Mouse (Mus musculus) embryonic facial prominence, embryonic 13.5 days (tissue): Measurements from ENCODE around the gene Kank1. TPM values are rescaled to one million over a fixed set of nuclear protein-coding genes. Genes with fewer than 3 reads are reported as not detected.

Experiments
- ATAC-seq: fragments of 200-750 bp; cut with Nextera tagmentation; 2 replicates; pipeline ENCODE4 v1.8.0; 2017; ENCODE audit warnings: low read depth; ENCODE audit not compliant: insufficient number of reproducible peaks, insufficient read depth, low FRiP score, low TSS enrichment
- H3K27ac ChIP-seq: fragments of 300-500 bp; sonication (generic); 2 replicates; pipeline ENCODE4 v1.5.1; 2015; ENCODE audit warnings: moderate library complexity, mild to moderate bottlenecking, inconsistent platforms
- H3K27me3 ChIP-seq: fragments of 300-500 bp; sonication (generic); 2 replicates; pipeline ENCODE4 v1.6.1; 2015; ENCODE audit warnings: mild to moderate bottlenecking, inconsistent platforms
- H3K36me3 ChIP-seq: fragments of 300-500 bp; sonication (generic); 2 replicates; pipeline ENCODE4 v1.6.1; 2015; ENCODE audit warnings: mild to moderate bottlenecking, inconsistent platforms
- H3K4me1 ChIP-seq: fragments of 300-500 bp; sonication (generic); 2 replicates; pipeline ENCODE4 v1.6.1; 2015; ENCODE audit warnings: inconsistent platforms
- H3K4me2 ChIP-seq: fragments of 300-500 bp; sonication (generic); 2 replicates; pipeline ENCODE4 v1.6.1; 2015; ENCODE audit warnings: moderate library complexity, mild to moderate bottlenecking, inconsistent platforms
- H3K4me3 ChIP-seq: fragments of 300-500 bp; sonication (generic); 2 replicates; pipeline ENCODE4 v1.5.1; 2015; ENCODE audit warnings: mild to moderate bottlenecking, inconsistent platforms
- H3K9ac ChIP-seq: fragments of 300-500 bp; sonication (generic); 2 replicates; pipeline ENCODE4 v1.6.1; 2015; ENCODE audit warnings: mild to moderate bottlenecking, inconsistent platforms
- H3K9me3 ChIP-seq: fragments of 300-500 bp; sonication (generic); 2 replicates; pipeline ENCODE4 v1.6.1; 2016; ENCODE audit warnings: inconsistent platforms
- WGBS: fragments of 180-500 bp; shearing (Covaris S2); methylation state at CpG from one replicate; pipeline ENCODE4 v1.1.7; 2015; ENCODE audit warnings: mixed read lengths; 5-methylcytosine and 5-hydroxymethylcytosine counted together
- polyA plus RNA-seq: library from polyadenylated mRNA; unstranded; fragments of >200 nt; fragmentation: Nextera tagmentation; extraction: Ambion mirVana; gene quantifications from 2 replicates; pipeline ENCODE4 v1.2.1, GENCODE M21; 2015

The Kank1 gene
- polyA plus RNA-seq = 22.0 and 23.0 TPM in 2 replicates

DNA sequence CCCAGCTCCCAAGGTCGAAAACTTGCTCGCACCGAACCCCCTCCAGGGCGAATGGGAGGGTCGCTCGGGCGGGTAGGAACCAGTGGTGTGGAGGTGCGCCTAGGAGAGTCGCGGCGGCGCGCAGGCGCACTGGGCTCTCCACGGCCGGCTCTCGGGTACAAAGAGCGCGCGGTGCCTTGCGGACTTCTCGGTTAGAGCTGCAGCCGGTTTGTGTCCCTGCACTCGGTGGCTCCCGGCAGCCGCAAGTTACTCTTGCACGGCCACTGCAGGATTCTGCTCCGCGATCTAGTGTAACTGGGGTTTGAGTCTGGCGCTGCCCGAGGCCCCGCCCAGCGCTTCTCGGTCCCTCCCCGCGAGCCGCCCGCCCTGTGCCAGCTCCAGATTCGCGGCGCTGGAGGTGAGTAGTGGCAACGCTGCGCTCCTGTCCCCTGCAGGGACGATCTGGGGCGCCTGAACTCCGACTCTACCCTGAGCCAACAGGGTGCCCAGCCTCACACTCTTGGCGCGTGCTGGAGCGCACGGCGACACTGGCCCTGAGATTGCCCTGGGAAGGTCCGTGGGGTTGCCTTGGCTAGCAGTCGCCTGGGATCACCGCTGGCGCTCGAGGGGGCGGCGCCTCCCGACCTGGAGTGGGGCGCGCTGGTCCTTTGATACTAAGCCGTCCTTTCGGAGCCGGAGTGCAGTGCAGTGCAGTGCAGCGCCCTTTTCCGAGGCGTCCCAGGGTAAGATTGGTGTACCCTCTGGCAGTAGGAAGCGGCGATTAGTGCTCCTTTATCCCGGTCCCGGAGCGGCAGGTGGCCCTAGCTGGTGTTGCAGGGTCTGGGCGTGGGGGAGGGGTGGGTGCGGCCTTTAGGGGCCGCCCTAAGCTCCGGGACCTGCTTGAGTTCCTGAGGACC lies at the start of gene Kank1:
TSS of gene Kank1 (plus strand) at position 380 of the 896 bp plus-strand sequence.
- Histone ChIP-seq H3K9ac (peak within 1 kb of the TSS; percentile 72), H3K9me3 (no peaks in the 10 kb centered on the region), H3K4me1 (peaks cover 7% of the 10 kb centered on the region; the same call in 1 of the 2 replicates), H3K4me3 (peak within 1 kb of the TSS; percentile 68), H3K4me2 (peak within 1 kb of the TSS; percentile 99), H3K27me3 (peaks cover 42% of the 10 kb centered on the region), H3K36me3 (no peaks in the 10 kb centered on the region), H3K27ac (no peak within 1 kb of the TSS; the same call in 1 of the 2 replicates)
- ATAC-seq = peak; percentile 79
- WGBS = under 1% methylated on average over 76 of the region's 76 CpGs

DNA sequence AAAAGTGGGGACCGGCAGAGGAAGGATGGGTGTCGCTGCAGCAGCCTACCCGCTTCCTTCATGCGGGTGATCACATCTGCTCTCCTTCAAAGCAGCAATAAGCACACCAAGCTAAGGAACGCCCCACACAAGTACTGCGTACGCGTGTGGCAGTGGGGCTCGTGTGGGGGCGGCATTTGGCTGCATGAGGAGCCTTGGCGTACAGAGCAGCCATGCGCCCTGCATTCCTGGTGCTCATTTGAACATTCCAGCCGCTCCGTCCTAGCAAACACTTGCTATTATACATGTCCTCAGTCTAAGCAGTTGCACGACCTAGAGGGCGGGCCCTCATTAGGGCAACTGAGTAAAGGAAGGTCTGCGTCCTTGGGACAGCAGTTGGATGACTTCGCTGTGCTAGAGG lies 49.1 kb upstream of the Kank1 start:
- H3K4me3 ChIP-seq = no peak overlapping the region
- H3K27ac ChIP-seq = no peak overlapping the region
- ATAC-seq = no peak
- no peak overlapping the region for H3K9ac ChIP-seq
- H3K27me3 ChIP-seq = no peaks in the 10 kb centered on the region
- 69% methylated on average over 18 of the region's 18 CpGs for WGBS
- peak overlapping the region; percentile 20; the same call in 1 of the 2 replicates for H3K4me2 ChIP-seq
- no peaks in the 10 kb centered on the region for H3K36me3 ChIP-seq
- H3K9me3 ChIP-seq = no peaks in the 10 kb centered on the region
- peaks cover 14% of the 10 kb centered on the region for H3K4me1 ChIP-seq

DNA sequence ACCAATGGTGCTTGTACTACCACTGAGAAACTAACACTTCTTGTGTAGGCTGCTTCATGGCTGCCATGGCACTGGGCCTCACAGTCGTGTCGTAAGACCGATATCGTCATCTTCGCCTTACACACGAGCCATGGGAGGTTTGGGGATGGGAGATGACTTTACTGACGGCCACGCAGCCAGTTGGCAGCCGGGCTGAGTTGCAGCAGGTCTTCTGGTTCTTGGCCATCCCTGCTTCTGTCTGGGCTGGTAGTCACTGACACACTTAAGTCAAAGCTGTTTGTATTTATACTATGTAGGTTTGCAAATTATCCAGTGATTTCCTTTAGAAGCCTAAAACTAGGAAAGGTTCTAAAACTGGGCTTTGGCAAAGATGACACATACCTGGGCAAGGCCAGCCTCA lies 43.0 kb upstream of the Kank1 start:
- no peak for ATAC-seq
- no peaks in the 10 kb centered on the region for H3K9me3 ChIP-seq
- 0 out of 2 replicates have a peak, but pooled peaks cover 7% of the 10 kb centered on the region for H3K4me1 ChIP-seq
- H3K27ac ChIP-seq = no peak overlapping the region
- WGBS = 92% methylated on average over 9 of the region's 9 CpGs
- H3K4me3 ChIP-seq = no peak overlapping the region
- no peak overlapping the region for H3K4me2 ChIP-seq
- H3K9ac ChIP-seq = no peak overlapping the region
- H3K27me3 ChIP-seq = no peaks in the 10 kb centered on the region
- 0 out of 2 replicates have a peak, but pooled peaks cover 4% of the 10 kb centered on the region for H3K36me3 ChIP-seq

- Histone ChIP-seq H3K9me3 (no peaks in the 10 kb centered on the region), H3K9ac (0 out of 2 replicates have a peak overlapping the region, but pooled peaks have one; percentile 11), H3K4me2 (no peak overlapping the region), H3K4me3 (no peak overlapping the region), H3K27ac (no peak overlapping the region), H3K4me1 (peaks cover 20% of the 10 kb centered on the region), H3K36me3 (no peaks in the 10 kb centered on the region), H3K27me3 (no peaks in the 10 kb centered on the region)
- no peak for ATAC-seq
- WGBS = 61% methylated on average over 13 of the region's 13 CpGs
These were observed 36.5 kb upstream of the Kank1 start for GRCm38 (mm10) chr19:25200081-25200860.

- H3K36me3 ChIP-seq = no peaks in the 10 kb centered on the region
- no peak for ATAC-seq
- peaks cover 5% of the 10 kb centered on the region for H3K27me3 ChIP-seq
- no peaks in the 10 kb centered on the region for H3K9me3 ChIP-seq
- H3K9ac ChIP-seq = no peak overlapping the region
- no peak overlapping the region for H3K27ac ChIP-seq
- no peak overlapping the region for H3K4me3 ChIP-seq
- 70% methylated on average over 12 of the region's 12 CpGs for WGBS
- peaks cover 25% of the 10 kb centered on the region for H3K4me1 ChIP-seq
- H3K4me2 ChIP-seq = no peak overlapping the region
These were observed 33.7 kb upstream of the Kank1 start for GRCm38 (mm10) chr19:25203077-25203476.

GRCm38 (mm10) chr19:25206969-25207368 lies 29.8 kb upstream of the Kank1 start:
- no peak overlapping the region for H3K27ac ChIP-seq
- H3K27me3 ChIP-seq = peaks cover 16% of the 10 kb centered on the region
- H3K4me2 ChIP-seq = no peak overlapping the region
- H3K36me3 ChIP-seq = no peaks in the 10 kb centered on the region
- no peak overlapping the region for H3K9ac ChIP-seq
- no peak for ATAC-seq
- H3K9me3 ChIP-seq = no peaks in the 10 kb centered on the region
- no peak overlapping the region for H3K4me3 ChIP-seq
- H3K4me1 ChIP-seq = peaks cover 14% of the 10 kb centered on the region
- WGBS = 59% methylated on average over 12 of the region's 12 CpGs

DNA sequence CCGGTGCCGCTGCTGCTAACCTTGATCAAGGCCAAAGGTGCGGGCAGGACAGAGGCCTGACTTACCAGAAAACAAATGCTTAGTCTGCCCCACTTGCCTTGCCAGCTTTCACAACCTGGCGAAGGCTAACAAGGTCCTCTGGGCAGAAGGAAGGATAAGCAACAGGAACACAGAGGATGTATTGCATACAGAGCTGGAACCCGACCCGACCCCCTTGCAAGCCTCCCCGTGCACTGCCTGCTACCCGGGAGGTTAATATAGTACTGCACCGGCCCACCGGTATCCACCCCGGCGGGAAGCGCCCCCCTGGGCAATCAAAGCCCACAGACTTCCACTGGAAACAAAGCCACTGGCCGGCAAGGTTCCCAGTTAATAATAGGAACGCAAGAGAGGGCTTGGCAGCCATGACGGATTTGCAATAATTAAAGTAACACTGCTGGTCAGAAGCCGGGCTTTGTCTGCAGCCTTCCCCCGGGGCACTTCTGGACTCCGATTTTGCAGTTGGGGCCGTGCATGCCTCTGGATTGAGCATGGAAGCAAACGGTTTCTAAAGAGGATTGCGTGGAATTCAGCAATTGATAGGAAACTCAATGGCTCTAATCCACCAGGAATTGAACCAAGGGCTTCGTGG lies 28.9 kb upstream of the Kank1 start:
- H3K36me3 ChIP-seq = no peaks in the 10 kb centered on the region
- H3K27ac ChIP-seq = no peak overlapping the region
- 0 out of 2 replicates have a peak overlapping the region, but pooled peaks have one; percentile 46 for H3K9ac ChIP-seq
- 7% methylated on average over 23 of the region's 23 CpGs for WGBS
- no peaks in the 10 kb centered on the region for H3K9me3 ChIP-seq
- peak overlapping the region; percentile 23 for H3K4me3 ChIP-seq
- peaks cover 16% of the 10 kb centered on the region for H3K27me3 ChIP-seq
- H3K4me1 ChIP-seq = peaks cover 14% of the 10 kb centered on the region
- no peak for ATAC-seq
- peak overlapping the region; percentile 53 for H3K4me2 ChIP-seq

- H3K27ac ChIP-seq = no peak overlapping the region
- H3K4me2 ChIP-seq = peak overlapping the region; percentile 53; the same call in 1 of the 2 replicates
- no peak overlapping the region for H3K4me3 ChIP-seq
- H3K27me3 ChIP-seq = peaks cover 16% of the 10 kb centered on the region
- H3K4me1 ChIP-seq = peaks cover 14% of the 10 kb centered on the region
- H3K9ac ChIP-seq = no peak overlapping the region
- 60% methylated on average over 11 of the region's 11 CpGs for WGBS
- no peaks in the 10 kb centered on the region for H3K36me3 ChIP-seq
- ATAC-seq = no peak
- H3K9me3 ChIP-seq = no peaks in the 10 kb centered on the region
These were observed 28.1 kb upstream of the Kank1 start for GRCm38 (mm10) chr19:25208596-25209110.

GRCm38 (mm10) chr19:25220611-25221010 lies 16.2 kb upstream of the Kank1 start:
- Histone ChIP-seq H3K36me3 (no peaks in the 10 kb centered on the region), H3K4me2 (no peak overlapping the region), H3K9me3 (no peaks in the 10 kb centered on the region), H3K9ac (no peak overlapping the region), H3K27ac (no peak overlapping the region), H3K4me1 (no peaks in the 10 kb centered on the region), H3K27me3 (no peaks in the 10 kb centered on the region), H3K4me3 (no peak overlapping the region)
- 75% methylated on average over 2 of the region's 2 CpGs for WGBS
- no peak for ATAC-seq

DNA sequence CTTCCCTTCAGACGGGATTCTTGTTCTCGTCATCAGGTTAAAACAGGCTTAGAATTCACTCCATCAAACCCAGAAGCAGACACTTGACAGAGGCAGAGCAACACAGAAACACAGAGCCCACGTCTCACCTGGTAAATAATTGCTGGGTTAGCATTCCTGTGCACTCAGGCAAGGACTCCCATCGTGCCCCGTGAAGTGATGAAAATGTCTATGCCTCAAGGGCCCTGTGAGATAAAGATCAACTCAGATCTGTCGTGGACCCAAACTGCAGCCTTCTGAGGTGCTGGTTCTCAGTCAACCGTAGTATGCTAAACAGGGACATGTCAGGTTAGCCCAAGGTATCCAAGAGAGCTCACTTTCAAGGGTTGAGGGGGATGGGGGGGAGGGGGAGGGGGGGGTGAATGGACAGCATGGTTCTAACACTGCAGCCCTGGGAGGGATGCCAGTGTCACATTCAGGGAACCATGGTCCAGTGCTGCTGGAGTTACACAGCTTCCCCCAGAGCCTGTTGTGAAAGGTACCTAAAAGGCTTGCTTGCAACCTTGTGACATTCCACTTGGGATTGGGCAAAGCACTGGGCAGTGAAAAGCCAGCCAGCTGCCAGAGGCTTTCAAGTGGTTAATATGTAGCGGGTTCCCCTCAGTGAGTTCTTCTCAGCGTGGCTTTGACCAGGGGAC lies 14.7 kb upstream of the Kank1 start:
- 56% methylated on average over 9 of the region's 9 CpGs for WGBS
- no peak overlapping the region for H3K4me3 ChIP-seq
- no peaks in the 10 kb centered on the region for H3K27me3 ChIP-seq
- H3K9ac ChIP-seq = no peak overlapping the region
- no peak overlapping the region for H3K27ac ChIP-seq
- H3K4me1 ChIP-seq = no peaks in the 10 kb centered on the region
- ATAC-seq = no peak
- no peak overlapping the region for H3K4me2 ChIP-seq
- H3K9me3 ChIP-seq = no peaks in the 10 kb centered on the region
- no peaks in the 10 kb centered on the region for H3K36me3 ChIP-seq
